Mouse (Mus musculus) Patski (cell line): ENCODE measurements around the gene Ehmt1. TPM values are rescaled to one million over a fixed set of nuclear protein-coding genes. Genes with fewer than 3 reads are reported as not detected.

ENCODE experiments used
- ATAC-seq: fragments of 100-300 bp; one replicate; pipeline ENCODE4 v1.8.0; 2021
- CTCF ChIA-PET: fragments of 350-600 bp; sonication (Branson Sonifier 250); formaldehyde crosslinking; loops from one replicate; lab custom pipeline; 2022; ENCODE audit warnings: inconsistent platforms; lab: Charles Lee
- POLR2A ChIA-PET: fragments of 350-600 bp; sonication (Branson Sonifier 250); formaldehyde crosslinking; loops from one replicate; lab custom pipeline; 2022; ENCODE audit warnings: antibody characterized with exemption, inconsistent platforms; lab: Charles Lee
- DNase-seq: peaks from one replicate; pipeline ENCODE4 v3.0.0-alpha.2; 2011; ENCODE audit warnings: low read depth, low spot score
- H3K27me3 ChIP-seq: fragments of 371-371 bp; one replicate; pipeline ENCODE4 v1.5.1; 2021
- CTCF ChIP-seq: fragments of 100-300 bp; IDR thresholded peaks from one replicate; pipeline ENCODE4 v1.5.1; 2021
- in situ Hi-C: fragments of 300-500 bp; cut with MboI; formaldehyde crosslinking; loops from 3 replicates; pipeline ENCODE4 v1.11.1; 2018; ENCODE audit warnings: low pct_unique_long_range_greater_than_20kb, mixed read lengths
- polyA plus RNA-seq: library from polyadenylated mRNA; unstranded; gene quantifications from one replicate; pipeline ENCODE4 v1.2.3, GENCODE M21; 2021

The Ehmt1 gene
- polyA plus RNA-seq, 1 experiment from 2014 or later: 43.4 TPM

DNA sequence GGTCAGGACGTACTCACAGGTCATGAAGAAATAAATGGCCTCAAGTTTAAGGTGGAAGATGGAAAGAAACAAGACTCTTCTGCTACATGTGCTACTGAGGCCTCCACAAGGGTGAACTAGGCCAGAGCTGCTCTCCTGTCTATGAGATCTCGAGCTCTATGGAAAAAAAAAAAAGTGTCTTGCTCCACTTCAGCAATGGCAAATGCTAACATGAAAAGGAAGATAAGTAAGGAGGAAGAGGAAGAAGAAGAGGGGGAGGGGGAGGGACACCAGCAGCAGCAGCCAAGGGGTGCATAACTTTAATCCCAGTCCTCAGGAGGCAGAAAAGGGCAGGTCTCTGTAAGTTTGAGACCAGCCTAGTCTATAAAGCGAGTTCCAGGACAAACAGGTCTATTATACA, 109.7 kb downstream of the Ehmt1 start:
- TF ChIP-seq CTCF: no peak
- POLR2A ChIA-PET: no interaction called here
- in situ Hi-C loops: no loop called here

DNA sequence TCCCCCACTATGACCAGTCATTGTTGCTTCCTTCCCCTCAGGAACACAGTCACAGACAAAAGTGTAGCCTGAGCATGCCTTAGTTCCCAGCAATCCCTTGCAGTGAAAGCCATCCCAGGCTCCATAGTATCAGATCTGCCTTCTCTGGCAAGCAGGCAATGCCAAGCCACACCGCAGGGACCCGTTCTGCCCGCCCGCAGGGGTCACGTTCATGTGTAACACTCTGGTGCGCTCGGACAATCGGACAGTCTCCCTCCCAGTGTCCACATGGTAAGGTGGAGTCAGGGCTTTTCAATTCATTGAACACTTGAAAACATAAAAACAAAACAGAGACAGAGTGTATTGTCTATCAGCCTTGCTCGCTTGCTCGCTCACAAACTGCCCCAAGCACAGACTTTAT, 111.7 kb downstream of the Ehmt1 start:
- in situ Hi-C loops: no loop called here
- CTCF ChIA-PET: no interaction called here
- no peak for DNase-seq
- H3K27me3 ChIP-seq: no peaks in the 10 kb centered on the region
- no peak for ATAC-seq
- POLR2A ChIA-PET: no interaction called here
- no peak for TF ChIP-seq CTCF

More for the DNA sequence above, 109.7 kb downstream of the Ehmt1 start:
- no peak for DNase-seq
- CTCF ChIA-PET: no interaction called here
- no peak for ATAC-seq
- no peaks in the 10 kb centered on the region for H3K27me3 ChIP-seq

DNA sequence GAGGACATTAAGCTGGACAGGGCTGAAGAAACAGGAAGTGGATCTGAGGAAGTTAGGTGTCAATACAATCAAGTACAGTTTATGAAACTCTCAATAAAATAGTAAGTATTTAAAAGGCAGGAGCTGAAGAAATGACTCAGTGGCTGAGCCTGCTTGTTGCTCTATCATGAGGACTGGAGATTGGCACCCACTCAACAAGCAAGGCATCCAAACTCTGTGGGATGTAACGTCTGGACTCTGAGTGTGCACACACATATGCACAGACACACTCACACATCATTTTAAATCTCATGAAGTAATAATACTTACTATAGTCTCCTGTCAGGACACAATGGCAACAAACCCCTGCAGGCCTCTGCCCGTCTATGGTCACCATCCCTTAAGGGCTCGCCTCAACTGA, 112.4 kb downstream of the Ehmt1 start:
- no peak for TF ChIP-seq CTCF
- no peaks in the 10 kb centered on the region for H3K27me3 ChIP-seq
- in situ Hi-C loops: no loop called here
- ChIA-PET CTCF (no interaction called here), POLR2A (interaction anchor here (0.6 kb wide), 1 partner anchor 386 kb away, joined by 3 read pairs; no protein-coding TSS in a partner anchor)
- DNase-seq (no peak), ATAC-seq (no peak)

DNA sequence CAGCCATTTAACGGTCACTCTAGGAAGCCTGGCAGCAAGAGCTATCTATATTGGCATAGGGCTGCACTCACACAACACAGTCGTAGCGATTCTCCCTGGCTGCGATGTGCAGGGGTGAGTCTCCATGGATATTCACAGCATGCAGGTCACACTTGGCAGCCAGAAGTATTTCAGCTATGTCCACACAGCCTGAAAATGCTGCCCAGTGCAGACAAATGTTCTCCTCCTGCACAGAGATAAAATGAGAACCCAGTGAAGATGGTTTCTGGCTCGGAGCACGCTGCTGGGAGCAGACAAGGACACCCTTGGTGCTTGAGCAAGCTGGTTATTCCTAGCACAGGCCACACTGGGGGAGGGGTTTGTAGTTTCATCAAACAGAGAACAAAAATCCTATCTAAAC, 113.3 kb downstream of the Ehmt1 start:
- no peaks in the 10 kb centered on the region for H3K27me3 ChIP-seq
- POLR2A ChIA-PET: no interaction called here
- in situ Hi-C loops: no loop called here
- CTCF ChIA-PET: no interaction called here
- DNase-seq (no peak), ATAC-seq (peak; percentile 54)
- no peak for TF ChIP-seq CTCF

DNA sequence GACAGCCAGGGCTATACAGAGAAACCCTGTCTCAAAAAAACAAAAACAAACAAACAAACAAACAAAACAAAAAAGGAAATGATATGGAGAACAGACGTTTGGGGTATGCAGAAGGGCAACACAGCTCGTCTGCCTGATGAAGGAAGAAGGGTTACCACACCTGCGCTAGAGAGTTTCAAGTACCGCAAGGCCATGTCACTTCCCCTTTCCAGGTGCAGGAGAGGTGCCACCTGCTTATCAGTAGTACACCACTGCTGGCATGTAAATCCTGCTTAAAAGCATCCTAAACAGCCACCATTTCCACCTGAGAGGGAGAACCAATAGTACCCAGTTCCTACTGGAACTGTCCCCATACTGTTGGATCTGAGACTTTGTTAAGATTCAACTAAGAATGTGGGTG, 113.8 kb downstream of the Ehmt1 start:
- CTCF ChIA-PET: interaction anchor here (1.0 kb wide), 1 partner anchor 31 kb away, joined by 3 read pairs; no protein-coding TSS in a partner anchor
- ATAC-seq: no peak
- POLR2A ChIA-PET: no interaction called here
- H3K27me3 ChIP-seq: no peaks in the 10 kb centered on the region
- in situ Hi-C loops: no loop called here
- no peak for DNase-seq
- TF ChIP-seq CTCF: no peak

DNA sequence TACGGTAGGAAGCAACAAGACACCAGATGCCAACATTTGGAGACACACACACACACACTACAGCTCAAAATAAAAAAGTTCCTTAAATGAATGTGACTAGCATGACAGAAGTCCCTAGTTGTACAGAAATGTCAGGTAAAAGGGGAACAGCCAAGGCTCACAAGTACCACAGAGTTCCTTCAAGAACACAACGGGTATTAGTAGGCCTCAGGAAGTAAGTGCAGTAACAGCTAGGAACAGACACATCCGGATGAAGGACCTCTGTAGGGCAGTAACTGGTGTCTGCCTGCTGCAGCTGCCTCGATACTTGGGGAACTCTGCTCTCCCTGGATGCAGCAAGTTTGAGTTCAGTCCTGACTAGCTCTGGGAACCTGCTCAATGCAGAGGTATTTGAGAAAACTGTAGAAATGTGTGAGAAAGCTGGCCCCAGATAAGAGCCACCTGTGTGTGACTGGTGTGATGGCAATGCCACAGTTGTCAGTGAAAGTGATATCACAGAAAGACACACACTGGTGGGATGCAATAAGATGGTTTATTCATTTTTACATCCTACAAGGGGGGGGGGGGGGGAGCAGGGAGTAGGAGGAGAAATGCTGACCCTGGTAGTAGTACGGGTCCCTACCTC, 122.5 kb downstream of the Ehmt1 start:
- DNase-seq (no peak), ATAC-seq (no peak)
- ChIA-PET POLR2A (no interaction called here), CTCF (no interaction called here)
- no peaks in the 10 kb centered on the region for H3K27me3 ChIP-seq
- in situ Hi-C loops: no loop called here
- no peak for TF ChIP-seq CTCF

DNA sequence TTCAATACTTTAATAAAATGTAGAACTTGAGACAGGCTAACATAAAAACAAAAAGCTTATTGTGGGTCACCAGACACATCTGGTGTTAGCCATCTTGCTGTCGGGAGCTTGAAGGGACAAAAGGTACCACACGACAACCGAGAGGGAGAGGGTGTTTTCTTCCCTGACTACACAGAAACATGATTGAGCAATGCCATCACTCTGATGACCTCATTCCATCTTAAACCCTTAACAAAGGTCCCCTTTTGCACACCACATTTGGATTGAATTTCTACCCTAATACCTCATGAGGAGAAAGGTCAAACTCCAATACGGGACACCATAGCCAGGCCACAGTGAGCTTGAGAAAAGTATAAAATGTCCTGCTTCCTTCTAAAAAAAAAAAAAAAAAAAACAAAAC, 132.2 kb downstream of the Ehmt1 start:
- CTCF ChIA-PET: no interaction called here
- no peaks in the 10 kb centered on the region for H3K27me3 ChIP-seq
- no peak for DNase-seq
- ATAC-seq: no peak
- in situ Hi-C loops: no loop called here
- no peak for TF ChIP-seq CTCF
- POLR2A ChIA-PET: no interaction called here

DNA sequence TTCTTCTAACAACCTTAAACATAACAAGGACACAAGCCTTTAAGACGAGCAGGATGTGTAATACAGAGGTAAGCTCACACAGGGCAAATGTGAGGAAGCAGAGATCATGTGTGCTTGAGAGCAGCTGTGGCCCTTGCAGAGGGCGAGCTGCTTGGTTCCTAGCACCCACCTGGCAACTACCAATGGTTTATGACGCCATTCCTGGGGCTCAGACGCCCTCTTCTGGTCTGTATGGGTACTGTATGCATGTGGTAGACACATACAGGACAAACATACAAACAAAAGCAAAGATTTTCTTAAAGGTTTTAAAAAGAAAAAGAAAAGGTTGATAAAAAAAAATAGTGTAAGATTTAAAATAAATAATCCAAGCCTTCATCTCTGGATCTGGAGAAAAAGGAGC, 138.2 kb downstream of the Ehmt1 start:
- peak; percentile 42 for TF ChIP-seq CTCF
- no peak for DNase-seq
- no peaks in the 10 kb centered on the region for H3K27me3 ChIP-seq
- ChIA-PET POLR2A (no interaction called here), CTCF (no interaction called here)
- ATAC-seq: no peak
- in situ Hi-C loops: no loop called here

DNA sequence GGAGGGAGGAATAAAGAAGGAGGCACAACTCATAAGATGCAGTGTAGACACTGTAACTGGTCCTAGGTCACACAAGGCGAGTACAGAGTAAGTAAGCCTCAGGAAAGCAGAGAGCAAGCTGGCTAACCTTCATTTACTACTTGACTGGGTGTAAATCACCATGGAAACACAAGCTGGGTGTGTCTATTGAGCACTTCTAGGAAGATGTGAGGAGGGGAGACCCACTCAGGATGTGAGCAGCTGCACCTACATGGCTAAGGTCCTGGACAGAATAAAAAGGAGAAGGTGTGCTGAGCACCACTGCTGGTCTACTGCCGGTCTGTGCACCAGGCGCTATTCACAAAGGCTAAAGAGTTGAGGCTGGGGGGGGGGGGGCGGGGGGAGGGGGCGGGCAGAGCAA, 142.6 kb downstream of the Ehmt1 start:
- no peaks in the 10 kb centered on the region for H3K27me3 ChIP-seq
- TF ChIP-seq CTCF: no peak
- ATAC-seq (no peak), DNase-seq (no peak)
- ChIA-PET CTCF (interaction anchor here (1.4 kb wide), 1 partner anchor 12 kb away, joined by 3 read pairs; no protein-coding TSS in a partner anchor), POLR2A (no interaction called here)
- in situ Hi-C loops: no loop called here

DNA sequence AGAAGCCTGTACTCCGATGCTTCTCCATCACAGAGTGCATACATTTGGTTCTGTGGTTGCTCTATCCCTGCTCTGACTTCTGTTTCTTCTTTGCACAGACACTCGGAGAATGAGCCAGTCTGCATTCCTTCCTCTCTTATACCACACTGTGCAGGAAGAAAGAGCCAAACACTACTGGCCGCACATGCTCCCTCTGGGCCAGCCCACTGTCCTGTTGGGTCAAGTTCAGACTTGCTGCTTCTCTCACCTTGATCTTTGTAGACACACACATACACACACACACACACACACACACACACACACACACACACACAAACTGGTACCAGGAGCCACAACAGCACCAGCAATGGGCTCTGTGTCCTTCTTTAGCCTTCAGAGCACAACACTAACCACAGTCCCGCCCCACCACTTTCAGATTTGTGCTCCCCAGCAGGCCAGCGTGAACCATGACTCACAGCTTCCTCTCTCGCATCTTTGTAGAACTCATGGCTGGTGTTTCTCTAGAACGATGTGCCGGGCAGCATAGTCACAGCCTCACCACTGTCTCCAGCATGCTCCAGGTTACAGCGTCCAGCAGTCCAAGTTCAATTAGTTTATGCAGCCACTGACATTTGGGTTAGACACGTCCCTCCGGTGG, 143.3 kb downstream of the Ehmt1 start:
- DNase-seq (no peak), ATAC-seq (no peak)
- in situ Hi-C loops: no loop called here
- TF ChIP-seq CTCF: no peak
- ChIA-PET POLR2A (no interaction called here), CTCF (interaction anchor here (1.4 to 1.5 kb wide), 2 partner anchors 11 to 21 kb away, joined by 3 to 6 read pairs; no protein-coding TSS in a partner anchor)
- no peaks in the 10 kb centered on the region for H3K27me3 ChIP-seq

DNA sequence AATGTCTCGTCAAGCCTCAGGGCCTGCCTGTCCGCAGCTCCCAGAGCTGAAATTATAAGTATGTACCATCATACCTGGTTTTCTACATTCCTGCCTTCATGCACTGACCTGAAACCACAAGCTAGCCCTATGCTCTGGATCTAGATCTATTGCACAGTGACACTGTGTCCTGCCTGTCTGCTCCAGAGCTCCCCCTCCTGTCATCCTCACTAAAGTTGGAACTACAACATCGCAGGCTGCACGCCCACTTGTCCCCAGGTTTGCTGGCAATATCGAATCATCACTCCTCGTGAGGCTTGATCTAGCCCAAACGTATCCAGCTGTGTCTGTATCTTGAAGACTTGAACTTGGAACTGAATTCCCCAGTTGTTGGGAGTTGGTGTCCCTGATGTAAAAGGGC, 144.6 kb downstream of the Ehmt1 start:
- peak; percentile 36 for TF ChIP-seq CTCF
- DNase-seq (no peak), ATAC-seq (no peak)
- in situ Hi-C loops: no loop called here
- POLR2A ChIA-PET: no interaction called here
- H3K27me3 ChIP-seq: no peaks in the 10 kb centered on the region
- CTCF ChIA-PET: interaction anchor here (1.2 to 1.5 kb wide), 4 partner anchors 15 to 200 kb away, joined by 3 to 6 read pairs (median 4); no protein-coding TSS in a partner anchor
